Mouse (Mus musculus): Measurements from ENCODE around the gene Plekhm3.
"Not testable (repeated sequence)": the region's sequence is repeated elsewhere in the genome, so short reads cannot be mapped to it uniquely, and the experiment has no call there.

Gene Plekhm3

DNA sequence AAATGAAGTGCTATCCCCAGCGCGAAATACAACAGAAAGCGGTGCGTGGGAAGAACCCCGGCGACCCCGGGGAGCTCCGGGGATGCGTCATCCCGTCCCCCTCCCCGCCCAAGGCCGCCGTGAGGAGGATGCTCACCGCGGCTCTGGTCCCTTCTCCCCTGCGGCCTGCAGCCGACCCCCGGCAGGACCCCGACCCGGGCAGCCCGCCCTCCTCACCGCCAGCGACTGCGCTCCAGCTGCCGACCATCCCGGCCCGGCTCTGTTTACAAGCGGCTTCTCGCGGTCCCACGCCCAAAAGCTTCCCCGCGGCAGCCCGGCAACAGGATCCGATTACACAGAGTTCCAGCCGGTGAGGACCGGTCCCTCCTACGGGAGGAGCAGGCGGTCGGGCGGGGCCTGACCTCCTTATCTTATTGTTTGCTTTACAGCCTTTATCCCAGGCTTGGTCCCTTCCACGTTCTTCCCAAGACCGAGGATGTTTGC, at the start of gene Plekhm3:
Plekhm3 (minus strand) TSS at position 346 of the 483 bp plus-strand sequence.
- peak; percentile 75 for DNase-seq

GRCm38 (mm10) chr1:65005575-65005974, 49.0 kb upstream of the Plekhm3 start:
- DNase-seq = no peak

DNA sequence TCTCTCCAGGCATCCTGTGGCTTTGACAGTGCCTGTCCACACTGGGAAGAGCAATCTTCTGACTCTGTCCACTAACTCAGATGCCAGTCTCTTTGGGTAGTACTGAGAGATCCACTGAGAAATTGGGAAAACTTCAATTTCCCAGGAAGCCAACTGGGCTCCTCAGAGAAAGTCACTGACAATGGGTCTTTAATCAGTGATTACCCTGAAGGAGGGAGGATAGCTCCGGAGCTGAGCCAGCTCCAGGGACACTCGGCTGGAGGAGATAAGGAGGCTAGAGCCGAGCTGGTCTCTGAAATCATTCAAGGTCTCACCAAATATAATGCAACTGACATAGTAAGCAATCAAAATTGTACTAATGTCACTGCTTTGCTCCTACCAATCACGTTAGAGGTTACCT, 47.9 kb upstream of the Plekhm3 start:
- no peak for DNase-seq

- no peak for DNase-seq
Observed at GRCm38 (mm10) chr1:64993206-64993605, 36.6 kb upstream of the Plekhm3 start.

- DNase-seq = no peak
Observed at GRCm38 (mm10) chr1:64988176-64988575, 31.6 kb upstream of the Plekhm3 start.

DNA sequence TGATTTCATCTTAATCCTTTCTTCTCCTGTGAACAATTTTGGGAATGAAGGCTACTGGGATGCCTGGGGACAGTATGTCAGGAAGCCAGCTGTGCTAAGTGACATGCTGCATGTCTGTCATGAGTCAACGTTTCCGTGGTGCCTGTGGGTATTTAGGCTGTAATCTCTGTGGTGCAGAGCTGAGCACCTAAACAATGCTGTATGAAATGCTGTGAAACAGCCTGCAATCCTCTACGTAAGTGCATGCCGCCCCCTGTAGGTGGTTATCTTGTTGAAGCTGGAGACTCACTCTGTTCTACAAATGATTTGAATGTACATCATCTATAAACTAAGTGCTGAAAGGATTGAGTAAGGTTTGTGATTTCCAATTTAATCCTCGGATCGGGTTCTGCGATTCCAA, 29.5 kb upstream of the Plekhm3 start:
- DNase-seq = peak; percentile 48

GRCm38 (mm10) chr1:64983247-64983646, 26.6 kb upstream of the Plekhm3 start:
- DNase-seq = no peak

DNA sequence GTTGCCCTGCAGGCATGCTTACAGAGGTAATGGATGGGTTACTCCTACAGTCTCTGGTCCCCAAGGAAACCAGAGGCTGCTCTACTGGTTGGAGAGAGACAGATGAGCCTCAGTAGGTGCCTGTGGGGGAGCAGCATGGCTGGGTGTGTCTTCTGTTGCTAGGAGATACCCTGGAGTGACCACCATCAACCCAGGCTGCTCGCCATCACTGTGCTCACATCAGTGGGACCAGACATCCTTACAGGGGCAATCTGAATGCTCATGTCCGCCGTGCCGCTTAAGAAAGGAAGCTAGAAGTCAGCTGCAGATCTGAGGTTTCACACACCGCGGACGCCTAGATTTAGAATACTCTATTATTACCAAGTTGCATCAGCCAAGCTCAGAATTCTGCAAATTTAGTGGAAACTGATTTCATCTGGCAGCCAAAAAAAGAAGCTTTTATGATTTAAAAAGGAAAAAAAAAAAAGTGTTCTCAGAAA, 21.7 kb upstream of the Plekhm3 start:
- DNase-seq = no peak

GRCm38 (mm10) chr1:64975346-64975745, 18.7 kb upstream of the Plekhm3 start:
- DNase-seq = no peak

DNA sequence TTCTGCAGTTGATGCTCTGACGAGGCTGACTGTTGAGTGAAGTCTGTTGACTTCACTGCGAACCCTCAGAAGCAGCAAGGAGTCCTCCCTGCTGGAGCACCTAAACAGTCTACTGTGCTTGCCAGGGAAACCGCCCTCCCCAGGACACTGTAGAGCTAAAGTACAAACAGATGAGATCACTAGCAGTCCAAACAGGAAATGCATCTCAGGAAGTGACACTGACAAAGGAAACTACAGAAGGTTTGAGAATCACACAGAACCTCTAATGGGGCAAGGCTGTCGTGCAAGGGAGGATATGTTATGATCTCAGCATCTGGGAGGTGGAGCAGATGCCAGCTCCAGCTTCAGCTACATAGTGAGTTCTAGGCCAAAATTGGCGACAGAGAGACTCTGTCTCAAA, 14.1 kb upstream of the Plekhm3 start:
- DNase-seq = peak; percentile 24

GRCm38 (mm10) chr1:64957021-64957489, 431 bp upstream of the Plekhm3 start:
- DNase-seq = no peak

DNA sequence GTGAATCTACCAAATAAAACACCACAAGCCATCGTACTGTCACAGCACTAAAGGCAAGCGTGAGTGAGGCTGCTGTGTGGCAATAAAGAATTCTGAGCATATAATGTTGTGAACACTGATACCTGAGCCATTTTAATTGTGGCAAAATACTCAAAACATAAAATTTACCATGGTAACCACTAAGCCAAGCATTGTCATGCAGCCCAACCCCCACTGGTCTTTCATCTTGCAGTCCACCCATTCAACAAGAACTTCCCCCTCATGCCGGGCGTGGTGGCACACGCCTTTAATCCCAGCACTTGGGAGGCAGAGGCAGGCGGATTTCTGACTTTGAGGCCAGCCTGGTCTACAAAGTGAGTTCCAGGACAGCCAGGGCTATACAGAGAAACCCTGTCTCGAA, 1.8 kb downstream of the Plekhm3 start:
- not testable (repeated sequence) for DNase-seq

- no peak for DNase-seq
Observed at GRCm38 (mm10) chr1:64950271-64950670, 6.4 kb downstream of the Plekhm3 start.

DNA sequence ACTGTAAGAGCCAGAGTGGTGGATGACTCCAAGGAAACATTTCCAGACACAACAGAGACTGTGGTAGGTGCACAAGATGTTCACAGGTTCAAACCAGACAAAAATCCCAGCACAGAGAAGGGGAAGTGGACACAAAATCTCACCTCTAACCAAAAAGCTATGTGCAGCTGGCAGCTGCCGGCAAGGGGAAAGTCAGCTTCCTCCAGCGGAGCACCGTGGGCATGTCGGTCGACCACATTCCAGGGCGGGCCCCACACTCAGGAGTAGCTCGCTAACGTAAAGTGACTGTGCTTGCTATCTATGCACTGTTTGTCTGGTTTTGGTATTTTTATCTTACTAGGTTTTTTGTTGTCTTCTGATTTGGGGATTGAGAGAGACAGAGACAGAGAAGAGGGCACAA, 7.2 kb downstream of the Plekhm3 start:
- DNase-seq = no peak

DNA sequence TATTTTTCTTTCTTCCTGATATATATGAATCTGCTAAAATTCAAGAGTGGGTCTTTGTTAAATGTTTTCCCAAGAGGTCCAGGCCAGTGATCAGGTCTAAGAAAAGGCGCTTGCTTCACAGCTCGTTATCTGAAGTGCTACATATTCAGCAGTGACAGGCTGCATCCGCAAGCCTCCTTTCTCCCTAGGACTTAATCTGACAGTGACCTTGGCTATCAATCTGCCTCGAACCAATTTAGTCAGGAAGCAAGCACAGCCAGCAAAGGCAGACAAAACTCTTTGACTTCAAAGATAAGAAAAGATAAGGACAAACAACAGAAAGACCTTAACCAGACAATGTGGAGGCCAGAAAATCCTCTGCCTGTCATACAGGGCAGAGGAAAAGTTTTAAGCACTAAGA, 10.5 kb downstream of the Plekhm3 start:
- DNase-seq = no peak

DNA sequence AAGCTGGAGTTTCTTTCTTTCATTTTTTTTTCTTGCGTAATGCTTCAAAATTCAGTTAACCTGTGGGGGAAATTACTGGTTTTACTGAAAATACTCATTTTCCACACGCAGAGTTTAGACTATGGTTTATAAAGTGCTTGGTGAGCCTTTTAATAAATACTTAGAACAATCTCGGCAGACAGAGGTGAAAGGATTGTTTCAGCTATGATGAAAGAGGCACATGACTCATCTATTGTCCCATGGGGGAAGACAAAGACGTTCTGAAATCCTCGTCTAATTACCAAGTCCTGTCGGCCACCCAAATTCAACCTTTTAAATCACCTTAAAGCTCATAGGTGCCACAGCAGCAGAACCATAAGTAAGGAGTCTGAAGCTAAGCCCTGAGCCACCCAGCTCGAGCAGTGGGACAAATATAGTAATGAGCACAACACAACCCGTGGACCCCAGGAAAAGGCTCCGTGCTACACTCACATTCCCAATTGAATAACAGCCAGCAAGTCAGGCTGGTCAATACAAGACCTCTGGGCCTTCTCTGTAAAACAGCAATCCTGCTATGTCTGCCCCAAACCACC, 11.3 kb downstream of the Plekhm3 start:
- no peak for DNase-seq

GRCm38 (mm10) chr1:64944746-64945145, 11.9 kb downstream of the Plekhm3 start:
- DNase-seq = no peak

DNA sequence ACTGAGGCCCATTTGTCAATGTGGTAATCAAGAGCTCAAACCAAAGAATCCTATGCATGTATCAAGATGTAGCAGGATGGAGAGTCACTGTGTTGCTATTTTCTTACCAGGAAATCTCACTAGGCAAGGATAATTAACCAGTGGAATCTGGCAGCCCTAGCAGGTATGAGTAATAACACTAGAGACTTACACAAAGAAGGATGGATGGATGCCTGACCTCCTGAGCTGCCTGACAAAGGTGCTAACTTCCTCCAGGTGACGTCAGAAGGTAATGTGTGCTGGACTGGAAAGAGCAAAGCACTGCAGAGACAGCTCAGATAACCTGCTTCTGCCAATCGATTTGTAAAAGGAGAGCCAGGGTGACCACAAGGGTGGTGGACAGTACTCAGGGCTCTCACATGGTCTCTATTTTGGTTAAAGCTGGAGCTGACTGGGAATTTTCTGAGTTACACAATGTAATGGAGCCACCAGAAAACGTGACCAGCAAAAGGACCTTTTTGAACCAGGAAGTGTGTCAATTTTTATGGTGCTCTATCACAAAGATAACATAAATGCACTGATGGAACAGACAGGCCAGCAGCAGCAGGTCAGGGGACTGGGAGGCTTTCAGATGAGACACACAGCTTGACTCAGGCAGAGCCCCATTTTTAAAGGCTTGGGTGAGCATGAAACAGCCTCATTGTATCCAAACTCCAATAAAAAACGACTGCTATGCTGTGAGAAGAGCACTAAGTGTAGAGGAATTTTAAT, 14.4 kb downstream of the Plekhm3 start:
- no peak for DNase-seq

- DNase-seq = no peak
Observed at GRCm38 (mm10) chr1:64938907-64939306, 17.7 kb downstream of the Plekhm3 start.

DNA sequence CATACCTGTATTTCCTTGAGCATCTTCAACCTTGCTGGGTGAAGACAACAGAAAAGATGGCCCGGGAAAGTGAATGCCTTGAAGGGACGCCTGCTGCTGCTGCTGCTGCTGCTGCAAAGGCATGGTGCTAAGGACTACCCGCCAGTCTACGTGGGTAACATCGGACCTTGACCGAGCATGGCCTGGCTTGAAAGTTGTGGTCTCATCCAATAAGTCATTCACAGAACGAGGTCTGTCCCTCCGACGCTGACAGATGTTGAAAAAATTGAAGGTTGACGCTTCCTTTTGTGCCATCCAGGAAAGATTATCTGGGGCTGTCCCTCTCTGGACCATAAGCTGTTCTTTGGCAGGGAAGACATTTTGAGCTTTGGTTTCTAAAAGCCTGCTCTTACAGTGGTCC, 18.9 kb downstream of the Plekhm3 start:
- DNase-seq = no peak

DNA sequence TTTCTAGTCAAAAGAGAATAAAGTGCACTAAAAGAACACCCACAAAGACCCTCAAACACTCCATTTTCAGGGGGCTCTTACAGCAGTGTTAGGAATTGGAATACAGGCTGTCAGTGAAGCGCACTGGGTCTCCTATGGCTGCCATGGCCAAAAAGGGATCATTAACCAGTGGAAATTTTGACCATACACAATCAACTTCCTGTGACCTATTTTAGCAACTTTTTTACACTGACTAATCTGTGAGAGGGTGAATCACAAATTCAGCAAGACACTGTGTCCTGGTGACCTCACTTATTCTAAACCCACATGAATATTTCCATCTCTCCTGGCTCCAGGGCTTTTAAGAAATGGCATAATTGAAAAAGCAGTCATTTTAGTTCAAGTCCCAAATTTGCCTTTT, 23.7 kb downstream of the Plekhm3 start:
- no peak for DNase-seq

DNA sequence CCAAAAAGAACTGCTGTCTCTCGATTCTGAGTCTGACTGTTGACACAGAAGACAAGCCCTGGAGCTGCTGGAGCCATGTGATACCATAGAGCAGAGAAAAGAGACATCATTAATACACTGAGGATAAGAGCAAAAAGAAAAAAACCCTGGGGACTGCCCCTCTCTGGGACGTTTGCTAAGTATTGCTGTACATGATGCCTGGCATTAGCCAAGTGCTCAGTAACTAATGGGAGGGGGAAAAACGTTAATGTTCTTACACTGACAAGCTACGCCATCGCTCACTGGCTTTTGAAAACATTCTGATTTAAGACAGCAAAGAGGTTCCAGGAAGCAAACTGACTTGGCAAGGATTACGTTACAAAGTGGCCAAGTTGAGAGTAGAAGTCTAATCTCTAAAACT, 26.5 kb downstream of the Plekhm3 start:
- DNase-seq = no peak

DNA sequence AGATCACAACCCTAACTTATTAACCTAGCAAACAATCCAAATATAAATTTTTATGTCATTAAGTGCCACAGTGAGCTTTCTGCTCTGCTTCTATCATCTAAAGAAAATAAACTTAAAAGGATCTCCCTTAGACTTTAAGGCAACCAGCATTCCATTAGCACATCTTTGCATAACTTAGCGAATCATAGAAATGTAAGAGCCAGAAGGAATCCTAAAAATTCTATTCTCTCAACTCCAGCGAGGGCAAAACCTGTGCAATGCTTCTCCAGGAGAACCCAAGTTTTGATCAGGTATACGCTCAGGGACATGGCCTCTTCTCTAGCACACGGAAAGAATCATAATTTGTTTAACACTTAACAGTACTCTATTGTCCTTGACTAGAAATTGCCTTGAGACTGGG, 27.0 kb downstream of the Plekhm3 start:
- no peak for DNase-seq

DNA sequence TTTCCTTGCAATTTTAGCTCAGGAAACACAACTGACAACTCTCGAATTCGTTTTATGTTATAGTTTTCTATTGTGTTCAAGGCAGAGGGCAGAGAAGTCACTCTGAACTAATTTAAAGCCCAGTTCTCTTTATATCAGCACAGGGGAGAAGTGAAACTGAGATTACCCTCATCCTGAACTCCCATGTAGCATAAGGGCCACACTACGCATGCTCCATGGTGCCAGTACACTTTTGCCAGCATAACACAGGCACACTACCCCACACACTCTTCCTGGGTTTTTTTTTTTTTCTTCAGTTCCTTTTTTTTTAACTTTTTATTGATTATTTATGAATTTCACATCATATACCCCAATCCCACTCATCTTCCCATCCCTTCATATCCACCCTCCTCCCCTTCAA, 28.1 kb downstream of the Plekhm3 start:
- peak; percentile 17 for DNase-seq
